Mouse (Mus musculus): ENCODE data around the gene Tldc1. TPM values are rescaled to one million over a fixed set of nuclear protein-coding genes. Genes with fewer than 3 reads are reported as not detected.
A peak's percentile ranks its signal among the peaks of the same experiment; 100 is the strongest.

The Tldc1 gene
- total and polyA plus RNA-seq, 3 experiments: 6.6 to 10.7 (median 8.4) TPM

DNA sequence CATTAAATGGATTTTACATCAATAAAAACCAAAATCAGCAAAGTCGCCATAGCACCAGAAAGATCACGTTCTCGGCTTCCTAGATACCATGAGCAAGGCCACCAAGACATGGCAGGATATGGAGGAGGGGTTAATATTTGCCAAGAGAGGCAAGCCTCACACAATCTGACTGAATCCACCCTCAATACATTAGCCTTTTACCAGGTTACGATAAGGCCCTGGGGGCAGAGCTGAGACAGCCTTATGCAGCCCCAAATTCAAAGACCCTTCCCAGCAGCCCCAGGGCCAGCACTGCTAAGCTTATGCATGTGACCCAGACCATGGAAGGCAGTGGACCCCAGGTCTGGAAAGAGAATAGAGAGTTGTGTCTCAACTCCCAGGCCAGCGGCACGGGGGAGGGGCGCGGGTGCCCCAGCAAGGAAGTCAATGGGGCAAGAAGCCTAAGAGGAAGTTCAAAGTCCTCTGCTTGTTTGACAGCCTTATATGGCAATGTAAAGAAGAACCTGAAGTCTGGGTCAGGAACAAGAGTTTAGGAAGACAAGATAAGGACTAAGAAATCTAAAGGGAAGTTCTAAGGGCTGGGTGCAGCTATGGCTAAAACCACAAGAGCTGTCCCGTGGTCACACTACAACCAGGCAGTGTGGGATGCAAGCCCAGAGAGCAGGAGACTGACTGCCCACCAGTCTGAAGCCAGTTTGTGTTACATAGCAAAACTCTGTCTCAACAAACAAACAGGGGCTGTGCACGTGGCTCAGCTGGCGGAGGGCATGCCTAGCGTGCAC is 34.6 kb upstream of the Tldc1 start:
- Histone ChIP-seq H3K4me3 (ENCODE audit: low read depth, low read length) (no peak overlapping the region), H3K9me3 (replicated peaks) (no peaks in the 10 kb centered on the region), H3K4me1 (ENCODE audit: insufficient read depth, low read depth, low read length) (peaks cover 18% of the 10 kb centered on the region), H3K36me3 (replicated peaks) (no peaks in the 10 kb centered on the region), H3K27me3 (ENCODE audit: insufficient read depth, low read length) (peaks cover 37% of the 10 kb centered on the region)
- TF ChIP-seq POLR2AphosphoS5 (IDR thresholded peaks at IDR 0.05; ENCODE audit: insufficient replicate concordance, low read depth, low read length) (no peak), CTCF (IDR thresholded peaks at IDR 0.05; ENCODE audit: low read depth, low read length) (no peak), GATA2 (IDR thresholded peaks at IDR 0.05; ENCODE audit: borderline replicate concordance, low read depth, low read length) (no peak), GATA1 (IDR thresholded peaks at IDR 0.05; ENCODE audit: borderline replicate concordance, low read length) (no peak), TAL1 (conservative IDR thresholded peaks at IDR 0.05; ENCODE audit: low read depth, low read length) (no peak)
- DNase-seq (ENCODE audit: low spot score) (peak; percentile 33), ATAC-seq (ENCODE audit: extremely low read depth, insufficient number of reproducible peaks, low FRiP score, poor library complexity, severe bottlenecking) (peak; percentile 75)

DNA sequence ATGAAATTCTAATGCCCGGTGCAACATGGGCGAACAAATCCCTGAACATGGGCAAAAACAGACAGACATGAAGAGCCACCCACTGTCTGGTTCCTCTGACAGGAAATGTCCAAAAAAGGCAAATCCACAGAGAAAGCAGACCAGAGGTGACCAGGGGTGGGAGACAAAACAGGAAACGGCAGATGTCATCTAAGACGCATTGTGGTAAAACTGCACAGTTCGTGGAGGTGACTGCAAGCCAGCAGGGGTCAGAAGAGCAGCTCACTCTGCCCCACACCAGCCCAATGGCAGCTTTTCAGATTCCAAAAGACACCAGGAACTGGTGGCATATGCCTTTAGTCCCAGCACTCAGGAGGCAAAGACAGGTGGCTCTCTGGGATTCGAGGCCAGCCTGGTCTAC is 33.7 kb upstream of the Tldc1 start:
- H3K36me3 ChIP-seq (replicated peaks): no peaks in the 10 kb centered on the region
- no peaks in the 10 kb centered on the region for H3K9me3 ChIP-seq (replicated peaks)
- TF ChIP-seq TAL1 (conservative IDR thresholded peaks at IDR 0.05; ENCODE audit: low read depth, low read length): no peak
- TF ChIP-seq POLR2AphosphoS5 (IDR thresholded peaks at IDR 0.05; ENCODE audit: insufficient replicate concordance, low read depth, low read length): no peak
- no peak for TF ChIP-seq CTCF (IDR thresholded peaks at IDR 0.05; ENCODE audit: low read depth, low read length)
- TF ChIP-seq GATA2 (IDR thresholded peaks at IDR 0.05; ENCODE audit: borderline replicate concordance, low read depth, low read length): no peak
- no peak overlapping the region for H3K4me3 ChIP-seq (ENCODE audit: low read depth, low read length)
- ATAC-seq (ENCODE audit: extremely low read depth, insufficient number of reproducible peaks, low FRiP score, poor library complexity, severe bottlenecking) (peak; percentile 32; the same call in 1 of the 2 replicates), DNase-seq (ENCODE audit: low spot score) (no peak)
- H3K4me1 ChIP-seq (ENCODE audit: insufficient read depth, low read depth, low read length): peaks cover 18% of the 10 kb centered on the region
- peaks cover 31% of the 10 kb centered on the region for H3K27me3 ChIP-seq (ENCODE audit: insufficient read depth, low read length)

GRCm38 (mm10) chr8:119810953-119811499 is 32.8 kb upstream of the Tldc1 start:
- TF ChIP-seq GATA1 (IDR thresholded peaks at IDR 0.05; ENCODE audit: borderline replicate concordance, low read length) (no peak), GATA2 (IDR thresholded peaks at IDR 0.05; ENCODE audit: borderline replicate concordance, low read depth, low read length) (no peak), POLR2AphosphoS5 (IDR thresholded peaks at IDR 0.05; ENCODE audit: insufficient replicate concordance, low read depth, low read length) (no peak), CTCF (IDR thresholded peaks at IDR 0.05; ENCODE audit: low read depth, low read length) (no peak)
- no peak for ATAC-seq (ENCODE audit: extremely low read depth, insufficient number of reproducible peaks, low FRiP score, poor library complexity, severe bottlenecking)
- Histone ChIP-seq H3K4me1 (ENCODE audit: insufficient read depth, low read depth, low read length) (peaks cover 18% of the 10 kb centered on the region), H3K4me3 (ENCODE audit: low read depth, low read length) (no peak overlapping the region), H3K9me3 (replicated peaks) (no peaks in the 10 kb centered on the region), H3K27me3 (ENCODE audit: insufficient read depth, low read length) (peaks cover 30% of the 10 kb centered on the region), H3K36me3 (replicated peaks) (no peaks in the 10 kb centered on the region)
- no peak for DNase-seq (ENCODE audit: low spot score)

DNA sequence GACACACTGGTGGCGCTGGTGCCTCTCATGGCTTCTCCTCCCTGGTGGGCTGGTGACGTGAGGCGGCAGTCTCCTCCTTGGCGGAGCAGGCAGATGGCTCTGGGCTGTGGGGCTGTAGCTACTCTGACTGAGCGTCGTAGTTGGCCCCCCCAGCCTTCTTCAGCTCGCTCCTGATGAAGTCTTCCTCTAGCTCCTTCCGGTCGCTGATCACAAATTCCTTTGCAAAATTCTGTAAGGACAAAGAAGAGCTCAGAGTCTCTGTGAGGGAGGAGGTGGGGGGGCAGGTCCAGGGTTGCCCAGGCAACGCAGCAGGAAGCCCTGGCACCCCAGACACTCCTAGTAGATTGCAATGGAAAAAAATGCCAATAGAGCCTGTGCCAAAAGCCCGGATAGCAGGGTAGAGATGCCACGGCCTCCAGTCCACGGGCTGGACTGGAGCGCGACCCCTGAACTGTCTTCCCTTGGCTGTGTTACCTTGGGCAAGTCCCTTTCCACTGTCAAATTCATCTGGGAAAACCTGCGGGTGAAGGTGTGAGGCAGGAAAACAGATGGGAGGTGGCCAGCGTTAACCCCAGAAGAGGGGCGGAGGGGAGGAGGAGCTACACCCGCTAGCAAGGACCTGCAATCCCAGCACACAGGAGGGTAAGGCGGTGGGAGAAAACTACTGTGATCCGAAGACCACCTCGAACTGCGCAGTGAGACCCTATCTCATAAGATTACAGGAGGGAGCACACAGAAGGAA is 32.1 kb upstream of the Tldc1 start:
- H3K27me3 ChIP-seq (ENCODE audit: insufficient read depth, low read length): peaks cover 29% of the 10 kb centered on the region
- no peaks in the 10 kb centered on the region for H3K36me3 ChIP-seq (replicated peaks)
- peaks cover 18% of the 10 kb centered on the region for H3K4me1 ChIP-seq (ENCODE audit: insufficient read depth, low read depth, low read length)
- no peak overlapping the region for H3K4me3 ChIP-seq (ENCODE audit: low read depth, low read length)
- TF ChIP-seq CTCF (IDR thresholded peaks at IDR 0.05; ENCODE audit: low read depth, low read length): no peak
- no peak for TF ChIP-seq TAL1 (conservative IDR thresholded peaks at IDR 0.05; ENCODE audit: low read depth, low read length)
- no peak for TF ChIP-seq GATA1 (IDR thresholded peaks at IDR 0.05; ENCODE audit: borderline replicate concordance, low read length)
- TF ChIP-seq GATA2 (IDR thresholded peaks at IDR 0.05; ENCODE audit: borderline replicate concordance, low read depth, low read length): no peak
- no peak for TF ChIP-seq POLR2AphosphoS5 (IDR thresholded peaks at IDR 0.05; ENCODE audit: insufficient replicate concordance, low read depth, low read length)
- H3K9me3 ChIP-seq (replicated peaks): no peaks in the 10 kb centered on the region
- DNase-seq (ENCODE audit: low spot score) (no peak), ATAC-seq (ENCODE audit: extremely low read depth, insufficient number of reproducible peaks, low FRiP score, poor library complexity, severe bottlenecking) (no peak)

- Histone ChIP-seq H3K9me3 (replicated peaks) (no peaks in the 10 kb centered on the region), H3K4me3 (ENCODE audit: low read depth, low read length) (no peak overlapping the region), H3K36me3 (replicated peaks) (no peaks in the 10 kb centered on the region), H3K27me3 (ENCODE audit: insufficient read depth, low read length) (peaks cover 32% of the 10 kb centered on the region), H3K4me1 (ENCODE audit: insufficient read depth, low read depth, low read length) (peaks cover 18% of the 10 kb centered on the region)
- no peak for ATAC-seq (ENCODE audit: extremely low read depth, insufficient number of reproducible peaks, low FRiP score, poor library complexity, severe bottlenecking)
- no peak for TF ChIP-seq GATA1 (IDR thresholded peaks at IDR 0.05; ENCODE audit: borderline replicate concordance, low read length)
- no peak for TF ChIP-seq GATA2 (IDR thresholded peaks at IDR 0.05; ENCODE audit: borderline replicate concordance, low read depth, low read length)
- no peak for TF ChIP-seq TAL1 (conservative IDR thresholded peaks at IDR 0.05; ENCODE audit: low read depth, low read length)
- no peak for TF ChIP-seq CTCF (IDR thresholded peaks at IDR 0.05; ENCODE audit: low read depth, low read length)
- no peak for TF ChIP-seq POLR2AphosphoS5 (IDR thresholded peaks at IDR 0.05; ENCODE audit: insufficient replicate concordance, low read depth, low read length)
- no peak for DNase-seq (ENCODE audit: low spot score)
Measured at GRCm38 (mm10) chr8:119809620-119810019, 31.4 kb upstream of the Tldc1 start.

- Histone ChIP-seq H3K4me3 (ENCODE audit: low read depth, low read length) (no peak overlapping the region), H3K9me3 (replicated peaks) (no peaks in the 10 kb centered on the region)
- no peak for ATAC-seq (ENCODE audit: extremely low read depth, insufficient number of reproducible peaks, low FRiP score, poor library complexity, severe bottlenecking)
Measured at GRCm38 (mm10) chr8:119807687-119808086, 29.5 kb upstream of the Tldc1 start.

More at GRCm38 (mm10) chr8:119807687-119808086, 29.5 kb upstream of the Tldc1 start:
- DNase-seq (ENCODE audit: low spot score): no peak
- peaks cover 7% of the 10 kb centered on the region for H3K4me1 ChIP-seq (ENCODE audit: insufficient read depth, low read depth, low read length)
- H3K27me3 ChIP-seq (ENCODE audit: insufficient read depth, low read length): peaks cover 35% of the 10 kb centered on the region
- H3K36me3 ChIP-seq (replicated peaks): no peaks in the 10 kb centered on the region
- TF ChIP-seq GATA1 (IDR thresholded peaks at IDR 0.05; ENCODE audit: borderline replicate concordance, low read length) (no peak), POLR2AphosphoS5 (IDR thresholded peaks at IDR 0.05; ENCODE audit: insufficient replicate concordance, low read depth, low read length) (no peak), GATA2 (IDR thresholded peaks at IDR 0.05; ENCODE audit: borderline replicate concordance, low read depth, low read length) (no peak), CTCF (IDR thresholded peaks at IDR 0.05; ENCODE audit: low read depth, low read length) (no peak), TAL1 (conservative IDR thresholded peaks at IDR 0.05; ENCODE audit: low read depth, low read length) (no peak)

Measured in G1E (cell line).